Mouse (Mus musculus) midbrain, embryonic 15.5 days (tissue): ENCODE measurements at regions not wholly inside any gene's neighbourhood (a gene's known extent, or its start where the extent isn't known, plus 50 kb on each side); places are given as distances from the start of the nearest gene placed in this dataset.

Source experiments
- ATAC-seq: fragments of 200-750 bp; cut with Nextera tagmentation; replicated peaks from 2 replicates; pipeline ENCODE4 v1.8.0; 2017; ENCODE audit warnings: moderate TSS enrichment
- H3K27ac ChIP-seq: fragments of 300-500 bp; sonication (generic); 2 replicates; pipeline ENCODE4 v1.5.1; 2015; ENCODE audit warnings: mild to moderate bottlenecking, inconsistent platforms
- H3K27me3 ChIP-seq: fragments of 300-500 bp; sonication (generic); replicated peaks from 2 replicates; pipeline ENCODE4 v1.6.1; 2015; ENCODE audit warnings: inconsistent platforms
- H3K36me3 ChIP-seq: fragments of 300-500 bp; sonication (generic); replicated peaks from 2 replicates; pipeline ENCODE4 v1.6.1; 2015; ENCODE audit warnings: inconsistent platforms
- H3K4me1 ChIP-seq: fragments of 300-500 bp; sonication (generic); 2 replicates; pipeline ENCODE4 v1.6.1; 2015; ENCODE audit warnings: inconsistent platforms
- H3K4me2 ChIP-seq: fragments of 300-500 bp; sonication (generic); 2 replicates; pipeline ENCODE4 v1.6.1; 2015; ENCODE audit warnings: inconsistent platforms, mild to moderate bottlenecking, moderate library complexity
- H3K4me3 ChIP-seq: fragments of 300-500 bp; sonication (generic); 2 replicates; pipeline ENCODE4 v1.5.1; 2015; ENCODE audit warnings: mild to moderate bottlenecking, inconsistent platforms
- H3K9ac ChIP-seq: fragments of 300-500 bp; sonication (generic); 2 replicates; pipeline ENCODE4 v1.6.1; 2015; ENCODE audit warnings: mild to moderate bottlenecking, inconsistent platforms
- H3K9me3 ChIP-seq: fragments of 300-500 bp; sonication (generic); 2 replicates; pipeline ENCODE4 v1.6.1; 2016; ENCODE audit warnings: inconsistent platforms
- WGBS: fragments of 180-500 bp; shearing (Covaris S2); methylation state at CpG from one replicate; pipeline ENCODE4 v1.1.7; 2015; ENCODE audit warnings: mixed read lengths; 5-methylcytosine and 5-hydroxymethylcytosine counted together

- ATAC-seq, result no peak
Observed at GRCm38 (mm10) chr14:25143051-25143450, 315.9 kb upstream of the Zmiz1 start.

GRCm38 (mm10) chr14:25147731-25148130 lies 311.3 kb upstream of the Zmiz1 start:
- Histone ChIP-seq H3K9ac (no peak overlapping the region), H3K27ac (no peak overlapping the region), H3K4me3 (no peak overlapping the region), H3K36me3 (no peaks in the 10 kb centered on the region), H3K27me3 (no peaks in the 10 kb centered on the region), H3K9me3 (no peaks in the 10 kb centered on the region), H3K4me1 (no peaks in the 10 kb centered on the region), H3K4me2 (no peak overlapping the region)
- 95% methylated on average over 2 of the region's 2 CpGs for WGBS
- ATAC-seq, result no peak

More at GRCm38 (mm10) chr14:25143051-25143450, 315.9 kb upstream of the Zmiz1 start:
- no peaks in the 10 kb centered on the region for H3K27me3 ChIP-seq
- WGBS, result 89% methylated on average over 4 of the region's 4 CpGs
- H3K36me3 ChIP-seq, result no peaks in the 10 kb centered on the region
- H3K4me2 ChIP-seq, result no peak overlapping the region
- no peak overlapping the region for H3K27ac ChIP-seq
- no peak overlapping the region for H3K4me3 ChIP-seq
- H3K9me3 ChIP-seq, result no peaks in the 10 kb centered on the region
- H3K9ac ChIP-seq, result no peak overlapping the region
- no peaks in the 10 kb centered on the region for H3K4me1 ChIP-seq

- Histone ChIP-seq H3K9ac (no peak overlapping the region), H3K36me3 (no peaks in the 10 kb centered on the region), H3K27ac (no peak overlapping the region), H3K4me3 (no peak overlapping the region), H3K4me1 (no peaks in the 10 kb centered on the region; the same call in 1 of the 2 replicates), H3K27me3 (no peaks in the 10 kb centered on the region), H3K9me3 (no peaks in the 10 kb centered on the region), H3K4me2 (no peak overlapping the region)
- 81% methylated on average over 1 of the region's 1 CpGs for WGBS
- ATAC-seq, result no peak
Observed at GRCm38 (mm10) chr14:25150968-25151367, 308.0 kb upstream of the Zmiz1 start.

- H3K27ac ChIP-seq, result no peak overlapping the region
- H3K4me3 ChIP-seq, result no peak overlapping the region
- H3K4me2 ChIP-seq, result no peak overlapping the region
- H3K36me3 ChIP-seq, result no peaks in the 10 kb centered on the region
- no peaks in the 10 kb centered on the region for H3K27me3 ChIP-seq
- 82% methylated on average over 2 of the region's 2 CpGs for WGBS
- H3K9ac ChIP-seq, result no peak overlapping the region
- peaks cover 3% of the 10 kb centered on the region; the same call in 1 of the 2 replicates for H3K4me1 ChIP-seq
- no peak for ATAC-seq
- H3K9me3 ChIP-seq, result no peaks in the 10 kb centered on the region
Observed at GRCm38 (mm10) chr14:25151485-25151884, 307.5 kb upstream of the Zmiz1 start.

GRCm38 (mm10) chr14:25153573-25153972 lies 305.4 kb upstream of the Zmiz1 start:
- H3K27ac ChIP-seq, result no peak overlapping the region
- peaks cover 3% of the 10 kb centered on the region; the same call in 1 of the 2 replicates for H3K4me1 ChIP-seq
- WGBS, result 81% methylated on average over 4 of the region's 4 CpGs
- no peak overlapping the region for H3K4me3 ChIP-seq
- no peak overlapping the region for H3K4me2 ChIP-seq
- no peak overlapping the region for H3K9ac ChIP-seq
- no peaks in the 10 kb centered on the region for H3K27me3 ChIP-seq
- H3K36me3 ChIP-seq, result no peaks in the 10 kb centered on the region
- ATAC-seq, result no peak
- no peaks in the 10 kb centered on the region for H3K9me3 ChIP-seq

- WGBS, result 60% methylated on average over 8 of the region's 8 CpGs
- Histone ChIP-seq H3K9me3 (no peaks in the 10 kb centered on the region), H3K4me1 (peaks cover 3% of the 10 kb centered on the region; the same call in 1 of the 2 replicates), H3K9ac (no peak overlapping the region), H3K4me2 (no peak overlapping the region), H3K36me3 (no peaks in the 10 kb centered on the region), H3K4me3 (no peak overlapping the region), H3K27me3 (no peaks in the 10 kb centered on the region), H3K27ac (no peak overlapping the region)
- no peak for ATAC-seq
Observed at GRCm38 (mm10) chr14:25154180-25154579, 304.8 kb upstream of the Zmiz1 start.

- no peak overlapping the region for H3K27ac ChIP-seq
- ATAC-seq, result no peak
- H3K4me3 ChIP-seq, result no peak overlapping the region
- no peak overlapping the region for H3K9ac ChIP-seq
- H3K9me3 ChIP-seq, result no peaks in the 10 kb centered on the region
- no peak overlapping the region for H3K4me2 ChIP-seq
- H3K36me3 ChIP-seq, result no peaks in the 10 kb centered on the region
- H3K4me1 ChIP-seq, result peaks cover 3% of the 10 kb centered on the region; the same call in 1 of the 2 replicates
- H3K27me3 ChIP-seq, result no peaks in the 10 kb centered on the region
- 72% methylated on average over 7 of the region's 7 CpGs for WGBS
Observed at GRCm38 (mm10) chr14:25155008-25155783, 303.8 kb upstream of the Zmiz1 start.

- ATAC-seq, result no peak; the same call in 1 of the 2 replicates
- Histone ChIP-seq H3K4me2 (no peak overlapping the region), H3K4me1 (peaks cover 3% of the 10 kb centered on the region; the same call in 1 of the 2 replicates), H3K27ac (no peak overlapping the region), H3K9ac (no peak overlapping the region), H3K27me3 (no peaks in the 10 kb centered on the region), H3K9me3 (no peaks in the 10 kb centered on the region), H3K4me3 (no peak overlapping the region), H3K36me3 (no peaks in the 10 kb centered on the region)
- 47% methylated on average over 9 of the region's 9 CpGs for WGBS
Observed at GRCm38 (mm10) chr14:25156171-25156570, 302.8 kb upstream of the Zmiz1 start.

- ATAC-seq, result no peak
- 79% methylated on average over 8 of the region's 8 CpGs for WGBS
Observed at GRCm38 (mm10) chr14:25161684-25162321, 297.2 kb upstream of the Zmiz1 start.

GRCm38 (mm10) chr14:25166217-25166616 lies 292.8 kb upstream of the Zmiz1 start:
- H3K36me3 ChIP-seq, result no peaks in the 10 kb centered on the region
- no peaks in the 10 kb centered on the region for H3K27me3 ChIP-seq
- WGBS, result 19% methylated on average over 1 of the region's 1 CpGs
- H3K9me3 ChIP-seq, result no peaks in the 10 kb centered on the region
- no peak overlapping the region for H3K4me3 ChIP-seq
- no peak overlapping the region for H3K9ac ChIP-seq
- no peak overlapping the region for H3K27ac ChIP-seq
- H3K4me2 ChIP-seq, result no peak overlapping the region
- H3K4me1 ChIP-seq, result no peaks in the 10 kb centered on the region
- no peak for ATAC-seq

More at GRCm38 (mm10) chr14:25161684-25162321, 297.2 kb upstream of the Zmiz1 start:
- Histone ChIP-seq H3K4me1 (no peaks in the 10 kb centered on the region), H3K4me3 (no peak overlapping the region), H3K27me3 (no peaks in the 10 kb centered on the region), H3K9ac (no peak overlapping the region), H3K4me2 (no peak overlapping the region), H3K27ac (no peak overlapping the region), H3K9me3 (no peaks in the 10 kb centered on the region), H3K36me3 (no peaks in the 10 kb centered on the region)

GRCm38 (mm10) chr14:25167604-25168003 lies 291.4 kb upstream of the Zmiz1 start:
- H3K9me3 ChIP-seq, result no peaks in the 10 kb centered on the region
- H3K36me3 ChIP-seq, result no peaks in the 10 kb centered on the region
- no peak overlapping the region for H3K9ac ChIP-seq
- WGBS, result 38% methylated on average over 4 of the region's 4 CpGs
- ATAC-seq, result no peak
- H3K27ac ChIP-seq, result no peak overlapping the region
- H3K4me3 ChIP-seq, result no peak overlapping the region
- no peaks in the 10 kb centered on the region for H3K4me1 ChIP-seq
- no peaks in the 10 kb centered on the region for H3K27me3 ChIP-seq
- no peak overlapping the region for H3K4me2 ChIP-seq

GRCm38 (mm10) chr14:25168310-25168709 lies 290.7 kb upstream of the Zmiz1 start:
- 66% methylated on average over 5 of the region's 5 CpGs for WGBS
- Histone ChIP-seq H3K36me3 (no peaks in the 10 kb centered on the region), H3K4me1 (no peaks in the 10 kb centered on the region), H3K4me3 (no peak overlapping the region), H3K9me3 (no peaks in the 10 kb centered on the region), H3K27me3 (no peaks in the 10 kb centered on the region), H3K9ac (no peak overlapping the region), H3K27ac (no peak overlapping the region), H3K4me2 (no peak overlapping the region)
- no peak for ATAC-seq
